Mouse (Mus musculus) embryo, embryonic 10.5 days (tissue): Measurements from ENCODE around the gene Decr2.
A peak's percentile ranks its signal among the peaks of the same experiment; 100 is the strongest.
"Not testable (repeated sequence)": the region's sequence is repeated elsewhere in the genome, so short reads cannot be mapped to it uniquely, and the experiment has no call there.

ENCODE experiments used
- DNase-seq: peaks from one replicate; pipeline ENCODE4 v3.0.0-alpha.2; 2015; ENCODE audit warnings: low spot score

Gene Decr2

GRCm38 (mm10) chr17:26057787-26058567 lies 32.2 kb downstream of the Decr2 start:
- no peak for DNase-seq

- no peak for DNase-seq
Measured at GRCm38 (mm10) chr17:26057278-26057677, 32.9 kb downstream of the Decr2 start.

GRCm38 (mm10) chr17:26055164-26055563 lies 35.0 kb downstream of the Decr2 start:
- DNase-seq = no peak

- peak; percentile 54 for DNase-seq
Measured at GRCm38 (mm10) chr17:26054133-26054845, 35.8 kb downstream of the Decr2 start.

GRCm38 (mm10) chr17:26052706-26053105 lies 37.4 kb downstream of the Decr2 start:
- DNase-seq = no peak

- DNase-seq = no peak
Measured at GRCm38 (mm10) chr17:26052074-26052473, 38.1 kb downstream of the Decr2 start.

- no peak for DNase-seq
Measured at GRCm38 (mm10) chr17:26048118-26048517, 42.0 kb downstream of the Decr2 start.

GRCm38 (mm10) chr17:26046253-26046997 lies 43.7 kb downstream of the Decr2 start:
- DNase-seq = no peak

GRCm38 (mm10) chr17:26045285-26045684 lies 44.9 kb downstream of the Decr2 start:
- no peak for DNase-seq

GRCm38 (mm10) chr17:26043249-26043636 lies 46.9 kb downstream of the Decr2 start:
- no peak for DNase-seq

- DNase-seq = no peak
Measured at GRCm38 (mm10) chr17:26042599-26043248, 47.4 kb downstream of the Decr2 start.

- DNase-seq = peak; percentile 77
Measured at GRCm38 (mm10) chr17:26041111-26041802, 48.9 kb downstream of the Decr2 start.

GRCm38 (mm10) chr17:26040711-26041110 lies 49.4 kb downstream of the Decr2 start:
- DNase-seq = not testable (repeated sequence)

- DNase-seq = no peak
Measured at GRCm38 (mm10) chr17:26032037-26032436, 58.1 kb downstream of the Decr2 start.

GRCm38 (mm10) chr17:26031583-26031982 lies 58.6 kb downstream of the Decr2 start:
- DNase-seq = no peak
